Mouse (Mus musculus): Measurements from ENCODE around the gene Rcor1. TPM values are rescaled to one million over a fixed set of nuclear protein-coding genes. Genes with fewer than 3 reads are reported as not detected.

Gene Rcor1
- 7.9 and 9.1 TPM in 2 replicates for polyA plus RNA-seq (2016; fragmentation: Nextera tagmentation; extraction: Ambion mirVana)

- Histone ChIP-seq H3K4me3 (peak within 1 kb of the TSS; percentile 99), H3K27me3 (ENCODE audit: low read depth, poor library complexity, severe bottlenecking) (no peaks in the 10 kb centered on the region), H3K4me1 (peaks cover 39% of the 10 kb centered on the region), H3K36me3 (peaks cover 20% of the 10 kb centered on the region), H3K9me3 (replicated peaks) (no peaks in the 10 kb centered on the region), H3K27ac (peak within 1 kb of the TSS; percentile 99)
- DNase-seq (ENCODE audit: low spot score) = peak; percentile 98
- WGBS = under 1% methylated on average over 53 of the region's 76 CpGs
Measured at GRCm38 (mm10) chr12:111038976-111039612, at the start of gene Rcor1. Gene Rcor1, plus strand, starts transcription at chr12:111039351.

- peaks cover 23% of the 10 kb centered on the region for H3K4me1 ChIP-seq
- H3K4me3 ChIP-seq = no peak overlapping the region
- no peaks in the 10 kb centered on the region for H3K9me3 ChIP-seq (replicated peaks)
- DNase-seq (ENCODE audit: low spot score) = no peak
- H3K27me3 ChIP-seq (ENCODE audit: low read depth, poor library complexity, severe bottlenecking) = no peaks in the 10 kb centered on the region
- no peaks in the 10 kb centered on the region for H3K36me3 ChIP-seq
- WGBS = 90% methylated on average over 3 of the region's 3 CpGs
- H3K27ac ChIP-seq = no peak overlapping the region
Measured at GRCm38 (mm10) chr12:110989409-110989808, 49.7 kb upstream of the Rcor1 start.

GRCm38 (mm10) chr12:110990500-110990899 is 48.7 kb upstream of the Rcor1 start:
- H3K9me3 ChIP-seq (replicated peaks) = no peaks in the 10 kb centered on the region
- no peaks in the 10 kb centered on the region for H3K36me3 ChIP-seq
- WGBS = 95% methylated on average over 7 of the region's 7 CpGs
- H3K4me1 ChIP-seq = peaks cover 19% of the 10 kb centered on the region
- no peak overlapping the region for H3K27ac ChIP-seq
- H3K4me3 ChIP-seq = no peak overlapping the region
- no peaks in the 10 kb centered on the region for H3K27me3 ChIP-seq (ENCODE audit: low read depth, poor library complexity, severe bottlenecking)
- no peak for DNase-seq (ENCODE audit: low spot score)

- H3K4me3 ChIP-seq = peak overlapping the region; percentile 56
- peak overlapping the region; percentile 85 for H3K27ac ChIP-seq
- H3K36me3 ChIP-seq = no peaks in the 10 kb centered on the region
- no peaks in the 10 kb centered on the region for H3K27me3 ChIP-seq (ENCODE audit: low read depth, poor library complexity, severe bottlenecking)
- WGBS = 3% methylated on average over 23 of the region's 23 CpGs
- peaks cover 19% of the 10 kb centered on the region for H3K4me1 ChIP-seq
- peak; percentile 84 for DNase-seq (ENCODE audit: low spot score)
- no peaks in the 10 kb centered on the region for H3K9me3 ChIP-seq (replicated peaks)
Measured at GRCm38 (mm10) chr12:110991361-110992127, 47.6 kb upstream of the Rcor1 start.

- Histone ChIP-seq H3K4me1 (peaks cover 19% of the 10 kb centered on the region), H3K9me3 (replicated peaks) (no peaks in the 10 kb centered on the region), H3K27ac (peak overlapping the region; percentile 85), H3K36me3 (no peaks in the 10 kb centered on the region), H3K4me3 (peak overlapping the region; percentile 56), H3K27me3 (ENCODE audit: low read depth, poor library complexity, severe bottlenecking) (no peaks in the 10 kb centered on the region)
- DNase-seq (ENCODE audit: low spot score) = peak; percentile 96
- under 1% methylated on average over 24 of the region's 24 CpGs for WGBS
Measured at GRCm38 (mm10) chr12:110992128-110992553, 47.0 kb upstream of the Rcor1 start.

GRCm38 (mm10) chr12:110992771-110993170 is 46.4 kb upstream of the Rcor1 start:
- DNase-seq (ENCODE audit: low spot score) = no peak
- Histone ChIP-seq H3K27me3 (ENCODE audit: low read depth, poor library complexity, severe bottlenecking) (no peaks in the 10 kb centered on the region), H3K27ac (peak overlapping the region; percentile 85), H3K9me3 (replicated peaks) (no peaks in the 10 kb centered on the region; the same call in 1 of the 2 replicates), H3K4me1 (peaks cover 19% of the 10 kb centered on the region), H3K36me3 (no peaks in the 10 kb centered on the region), H3K4me3 (peak overlapping the region; percentile 56)
- 80% methylated on average over 12 of the region's 12 CpGs for WGBS

GRCm38 (mm10) chr12:110993226-110993625 is 45.9 kb upstream of the Rcor1 start:
- 90% methylated on average over 3 of the region's 3 CpGs for WGBS

GRCm38 (mm10) chr12:110994666-110995065 is 44.5 kb upstream of the Rcor1 start:
- 31% methylated on average over 12 of the region's 12 CpGs for WGBS
- Histone ChIP-seq H3K27me3 (ENCODE audit: low read depth, poor library complexity, severe bottlenecking) (no peaks in the 10 kb centered on the region), H3K27ac (no peak overlapping the region), H3K4me3 (no peak overlapping the region), H3K4me1 (peaks cover 19% of the 10 kb centered on the region), H3K9me3 (replicated peaks) (no peaks in the 10 kb centered on the region; the same call in 1 of the 2 replicates), H3K36me3 (no peaks in the 10 kb centered on the region)
- DNase-seq (ENCODE audit: low spot score) = no peak

More at GRCm38 (mm10) chr12:110993226-110993625, 45.9 kb upstream of the Rcor1 start:
- DNase-seq (ENCODE audit: low spot score) = no peak
- H3K27ac ChIP-seq = peak overlapping the region; percentile 85; the same call in 1 of the 2 replicates
- no peaks in the 10 kb centered on the region for H3K36me3 ChIP-seq
- no peaks in the 10 kb centered on the region; the same call in 1 of the 2 replicates for H3K9me3 ChIP-seq (replicated peaks)
- peaks cover 19% of the 10 kb centered on the region for H3K4me1 ChIP-seq
- no peak overlapping the region for H3K4me3 ChIP-seq
- no peaks in the 10 kb centered on the region for H3K27me3 ChIP-seq (ENCODE audit: low read depth, poor library complexity, severe bottlenecking)

- H3K4me1 ChIP-seq = peaks cover 7% of the 10 kb centered on the region
- H3K36me3 ChIP-seq = no peaks in the 10 kb centered on the region
- 96% methylated on average over 11 of the region's 11 CpGs for WGBS
- H3K9me3 ChIP-seq (replicated peaks) = no peaks in the 10 kb centered on the region; the same call in 1 of the 2 replicates
- no peaks in the 10 kb centered on the region for H3K27me3 ChIP-seq (ENCODE audit: low read depth, poor library complexity, severe bottlenecking)
- no peak for DNase-seq (ENCODE audit: low spot score)
- no peak overlapping the region for H3K27ac ChIP-seq
- H3K4me3 ChIP-seq = no peak overlapping the region
Measured at GRCm38 (mm10) chr12:110998092-110998491, 41.1 kb upstream of the Rcor1 start.

- 74% methylated on average over 2 of the region's 2 CpGs for WGBS
- DNase-seq (ENCODE audit: low spot score) = no peak
- H3K4me3 ChIP-seq = no peak overlapping the region
- 0 out of 2 replicates have a peak, but pooled peaks cover 3% of the 10 kb centered on the region for H3K4me1 ChIP-seq
- H3K36me3 ChIP-seq = no peaks in the 10 kb centered on the region
- H3K27me3 ChIP-seq (ENCODE audit: low read depth, poor library complexity, severe bottlenecking) = no peaks in the 10 kb centered on the region
- no peak overlapping the region for H3K27ac ChIP-seq
- H3K9me3 ChIP-seq (replicated peaks) = no peaks in the 10 kb centered on the region; the same call in 1 of the 2 replicates
Measured at GRCm38 (mm10) chr12:110999820-111000219, 39.3 kb upstream of the Rcor1 start.

GRCm38 (mm10) chr12:111000956-111001355 is 38.2 kb upstream of the Rcor1 start:
- Histone ChIP-seq H3K27ac (no peak overlapping the region), H3K4me1 (peaks cover 11% of the 10 kb centered on the region), H3K36me3 (no peaks in the 10 kb centered on the region), H3K27me3 (ENCODE audit: low read depth, poor library complexity, severe bottlenecking) (no peaks in the 10 kb centered on the region), H3K4me3 (no peak overlapping the region), H3K9me3 (replicated peaks) (no peaks in the 10 kb centered on the region; the same call in 1 of the 2 replicates)
- no peak for DNase-seq (ENCODE audit: low spot score)
- WGBS = 94% methylated on average over 7 of the region's 7 CpGs

GRCm38 (mm10) chr12:111004142-111004541 is 35.0 kb upstream of the Rcor1 start:
- Histone ChIP-seq H3K27ac (no peak overlapping the region), H3K36me3 (no peaks in the 10 kb centered on the region), H3K4me3 (no peak overlapping the region), H3K27me3 (ENCODE audit: low read depth, poor library complexity, severe bottlenecking) (no peaks in the 10 kb centered on the region), H3K9me3 (replicated peaks) (no peaks in the 10 kb centered on the region), H3K4me1 (peaks cover 34% of the 10 kb centered on the region)
- no peak for DNase-seq (ENCODE audit: low spot score)
- WGBS = 84% methylated on average over 9 of the region's 9 CpGs

GRCm38 (mm10) chr12:111005803-111006202 is 33.3 kb upstream of the Rcor1 start:
- H3K27ac ChIP-seq = 0 out of 2 replicates have a peak overlapping the region, but pooled peaks have one; percentile 64
- H3K9me3 ChIP-seq (replicated peaks) = no peaks in the 10 kb centered on the region
- H3K4me3 ChIP-seq = no peak overlapping the region
- H3K27me3 ChIP-seq (ENCODE audit: low read depth, poor library complexity, severe bottlenecking) = no peaks in the 10 kb centered on the region
- no peaks in the 10 kb centered on the region for H3K36me3 ChIP-seq
- WGBS = 67% methylated on average over 6 of the region's 6 CpGs
- H3K4me1 ChIP-seq = peaks cover 31% of the 10 kb centered on the region
- DNase-seq (ENCODE audit: low spot score) = no peak
